Mouse (Mus musculus) cerebral cortex, adult 2 months (tissue): ENCODE measurements around the gene C1ql3.

Source experiments
- WGBS: fragments of 180-500 bp; shearing (Covaris S2); methylation state at CpG from one replicate; pipeline ENCODE4 v1.1.7; 2018; 5-methylcytosine and 5-hydroxymethylcytosine counted together

C1ql3 gene

GRCm38 (mm10) chr2:13011472-13011871 is at the start of gene C1ql3:
C1ql3 (minus strand) TSS chr2:13011806.
- WGBS: under 1% methylated on average over 19 of the region's 19 CpGs

- 53% methylated on average over 5 of the region's 5 CpGs for WGBS
Measured at GRCm38 (mm10) chr2:13060426-13061170, 49.0 kb upstream of the C1ql3 start.

- 90% methylated on average over 6 of the region's 6 CpGs for WGBS
Measured at GRCm38 (mm10) chr2:13048649-13049048, 37.0 kb upstream of the C1ql3 start.

GRCm38 (mm10) chr2:13044555-13044954 is 32.9 kb upstream of the C1ql3 start:
- WGBS: 98% methylated on average over 4 of the region's 4 CpGs

GRCm38 (mm10) chr2:13039785-13040184 is 28.2 kb upstream of the C1ql3 start:
- WGBS: 85% methylated on average over 4 of the region's 4 CpGs

DNA sequence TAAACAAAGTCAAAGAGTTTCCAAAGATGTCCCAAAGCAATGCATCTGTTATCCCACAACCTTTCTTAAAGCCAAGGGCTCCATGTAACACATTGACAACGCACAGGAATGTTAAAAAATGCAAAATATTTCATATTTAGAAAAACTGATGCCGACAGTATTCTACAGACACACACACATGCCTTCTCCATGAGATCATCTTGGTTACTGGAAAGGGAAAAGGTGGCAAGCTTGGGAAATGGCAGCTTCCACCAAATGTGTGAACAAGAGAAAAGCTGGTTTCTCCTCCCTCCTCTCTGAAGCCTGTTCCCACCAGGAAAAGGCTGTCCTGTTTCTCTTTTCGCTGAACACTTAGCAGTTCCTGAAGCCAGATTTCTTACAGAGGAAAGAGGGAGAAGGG is 27.2 kb upstream of the C1ql3 start:
- WGBS: 36% methylated on average over 3 of the region's 3 CpGs

DNA sequence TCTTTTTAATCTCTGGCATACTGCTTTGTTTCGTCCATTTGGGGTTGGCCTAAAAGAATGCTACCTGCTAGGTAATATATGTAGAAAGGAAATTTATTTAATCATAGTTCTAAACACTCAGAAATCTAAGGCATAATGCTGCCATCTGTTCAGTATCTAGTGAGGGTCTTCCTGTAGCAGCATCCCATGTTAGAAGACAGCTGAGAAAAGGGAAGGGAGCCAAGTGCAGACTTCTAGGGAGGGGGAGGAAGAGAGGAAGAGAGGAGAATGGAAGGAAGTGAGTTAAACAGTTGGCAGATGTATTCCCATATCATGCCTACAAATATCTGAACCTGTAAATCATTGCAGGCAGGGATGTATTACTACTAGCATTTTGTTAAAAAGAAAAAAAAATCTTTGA is 7.3 kb upstream of the C1ql3 start:
- WGBS: 89% methylated on average over 1 of the region's 1 CpGs

DNA sequence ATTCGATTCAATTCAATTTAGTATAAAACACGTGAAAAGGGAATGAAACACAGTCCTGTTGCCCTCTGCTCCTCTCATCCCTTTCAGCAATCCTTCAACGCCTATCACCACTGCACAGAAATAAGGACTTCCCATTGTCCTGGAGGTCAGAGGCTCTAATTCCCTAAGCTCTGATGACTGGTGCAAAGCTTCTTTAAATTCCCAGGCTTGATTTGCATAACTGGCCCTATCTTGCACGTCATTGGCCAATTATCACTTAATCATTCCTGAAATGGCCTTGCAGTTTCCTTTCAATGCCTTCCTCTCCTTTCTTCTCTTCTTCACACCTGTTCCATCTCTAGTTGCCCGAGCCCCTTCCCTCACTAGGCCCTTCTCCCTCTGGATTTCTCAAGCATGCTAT is 6.8 kb upstream of the C1ql3 start:
- WGBS: 73% methylated on average over 5 of the region's 5 CpGs

DNA sequence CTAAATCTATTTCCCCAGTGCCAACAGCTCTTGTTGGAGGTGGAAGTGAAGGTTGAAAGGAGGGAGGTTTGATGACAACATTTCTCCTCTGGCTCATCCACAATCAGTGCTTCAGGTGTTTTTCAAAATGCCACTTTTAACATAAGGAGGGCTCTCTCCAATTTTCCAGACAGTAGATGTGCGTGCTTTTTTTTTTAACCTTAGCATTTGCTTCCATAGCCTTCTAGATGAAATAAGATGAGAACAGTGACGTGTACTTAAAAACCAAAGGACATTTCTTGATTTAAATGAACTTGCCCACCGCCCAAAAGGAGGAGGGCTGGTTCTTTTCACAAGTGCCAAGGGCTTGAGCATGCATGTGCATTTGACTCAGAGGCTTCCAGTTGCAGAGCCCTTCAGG is 367 bp upstream of the C1ql3 start:
- 62% methylated on average over 3 of the region's 3 CpGs for WGBS

GRCm38 (mm10) chr2:13010460-13011341 is 905 bp downstream of the C1ql3 start:
- under 1% methylated on average over 73 of the region's 75 CpGs for WGBS

- 3% methylated on average over 31 of the region's 31 CpGs for WGBS
Measured at GRCm38 (mm10) chr2:13010030-13010459, 1.6 kb downstream of the C1ql3 start.

DNA sequence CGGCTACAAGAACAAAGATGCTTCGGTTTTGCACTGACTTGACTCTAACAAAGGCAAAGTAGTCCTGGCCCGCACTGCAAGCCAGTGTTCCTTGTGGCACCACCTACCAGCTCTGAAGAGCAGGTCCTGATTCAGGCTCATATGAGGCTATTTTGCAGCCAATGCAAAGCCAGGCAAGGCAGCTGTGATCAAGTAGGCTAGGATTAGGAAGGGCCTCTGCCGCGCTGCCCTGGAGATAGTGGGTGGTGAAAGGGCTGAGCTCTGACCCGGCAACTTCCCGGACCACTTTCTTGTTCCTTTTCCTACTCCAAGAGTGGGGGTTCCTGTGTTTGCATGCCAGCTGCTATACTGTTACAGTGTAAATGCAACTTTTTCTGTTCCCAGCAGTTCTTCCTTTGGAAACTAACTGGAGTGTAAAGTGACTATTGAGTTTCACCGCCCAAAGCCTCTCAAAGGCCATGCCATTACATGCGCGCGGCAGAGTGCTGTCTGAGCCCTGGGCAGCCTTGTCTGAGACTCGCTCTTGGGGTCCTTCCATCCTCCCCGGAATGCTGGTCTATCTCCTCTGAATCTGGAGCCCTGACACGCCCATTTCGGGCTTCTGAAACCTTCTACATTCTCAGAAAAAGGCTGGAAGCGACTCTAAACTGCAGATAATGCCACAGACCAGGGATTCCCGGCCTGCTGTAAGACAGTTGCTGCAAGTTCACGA is 2.2 kb downstream of the C1ql3 start:
- 25% methylated on average over 18 of the region's 18 CpGs for WGBS

GRCm38 (mm10) chr2:13008433-13008832 is 3.2 kb downstream of the C1ql3 start:
- 74% methylated on average over 1 of the region's 1 CpGs for WGBS

DNA sequence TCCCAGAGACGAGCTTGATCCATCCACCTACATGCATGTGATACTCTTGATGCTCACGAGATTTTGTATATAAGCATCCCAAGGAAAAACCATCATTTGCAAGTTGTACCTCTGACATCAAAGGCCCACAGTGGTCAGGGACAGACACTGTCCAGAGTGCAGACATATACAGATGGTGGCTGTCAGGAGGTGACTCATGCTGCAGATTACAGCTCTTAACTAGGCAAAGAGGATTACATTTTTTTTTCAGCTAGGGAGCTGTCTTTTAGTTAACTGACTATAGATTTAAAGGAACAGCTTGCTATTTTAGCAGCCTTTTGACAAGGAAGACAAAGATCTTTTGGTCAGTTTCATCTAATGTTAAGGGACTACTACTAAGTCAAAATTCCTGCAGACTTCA is 11.6 kb downstream of the C1ql3 start:
- 60% methylated on average over 2 of the region's 2 CpGs for WGBS

- 71% methylated on average over 4 of the region's 4 CpGs for WGBS
Measured at GRCm38 (mm10) chr2:12984901-12985732, 26.5 kb downstream of the C1ql3 start.

GRCm38 (mm10) chr2:12978771-12979170 is 32.8 kb downstream of the C1ql3 start:
- WGBS: 54% methylated on average over 4 of the region's 4 CpGs

DNA sequence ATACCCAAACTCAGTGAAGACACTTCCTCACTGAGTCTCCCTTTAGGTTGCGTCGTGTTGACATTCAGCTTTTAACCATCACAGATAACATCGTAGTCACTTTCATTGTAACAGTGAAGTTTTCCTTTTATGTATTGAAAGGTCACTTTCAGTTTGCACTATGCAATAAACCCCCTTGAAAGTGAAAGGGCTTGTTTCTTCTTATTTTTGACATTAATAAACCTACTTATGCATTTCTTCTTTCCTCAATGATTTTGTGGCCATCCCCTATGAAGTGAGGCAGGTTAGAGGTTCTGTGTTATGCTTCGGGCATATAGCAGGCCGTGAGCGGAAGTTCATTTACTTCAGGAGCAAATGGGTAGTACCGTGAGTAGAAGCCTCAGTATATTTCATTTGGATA is 34.2 kb downstream of the C1ql3 start:
- 97% methylated on average over 7 of the region's 7 CpGs for WGBS

GRCm38 (mm10) chr2:12973752-12974151 is 37.9 kb downstream of the C1ql3 start:
- WGBS: 98% methylated on average over 2 of the region's 2 CpGs

GRCm38 (mm10) chr2:12970049-12970724 is 41.4 kb downstream of the C1ql3 start:
- 74% methylated on average over 12 of the region's 12 CpGs for WGBS
